Mouse (Mus musculus) kidney, postnatal 14 days (tissue): ENCODE measurements at regions not wholly inside any gene's neighbourhood (a gene's known extent, or its start where the extent isn't known, plus 50 kb on each side); places are given as distances from the start of the nearest gene placed in this dataset.

Experiments used
- DNase-seq: peaks from one replicate; pipeline ENCODE4 v3.0.0; 2022; ENCODE audit warnings: mixed read lengths

DNA sequence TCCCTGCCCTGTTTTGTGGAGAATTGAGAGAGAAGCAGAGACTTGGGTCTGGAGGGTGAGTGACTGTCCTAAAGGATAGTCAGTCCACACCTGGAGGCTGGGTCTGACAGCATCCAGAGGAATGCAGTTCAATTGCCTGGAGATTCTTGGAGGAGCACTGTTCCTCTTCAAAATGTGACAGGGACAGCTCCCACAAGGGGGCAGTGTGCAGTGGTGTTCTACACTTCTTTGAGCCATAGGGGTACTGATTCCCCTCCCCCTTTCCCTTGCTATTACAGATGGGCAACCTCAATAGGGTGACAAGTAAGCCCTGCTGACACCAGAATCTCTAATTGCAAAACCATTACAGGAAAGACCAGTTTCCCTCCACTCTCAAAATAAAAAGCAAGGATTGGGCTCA, 63.7 kb upstream of the Gm773 start:
- DNase-seq, result no peak

DNA sequence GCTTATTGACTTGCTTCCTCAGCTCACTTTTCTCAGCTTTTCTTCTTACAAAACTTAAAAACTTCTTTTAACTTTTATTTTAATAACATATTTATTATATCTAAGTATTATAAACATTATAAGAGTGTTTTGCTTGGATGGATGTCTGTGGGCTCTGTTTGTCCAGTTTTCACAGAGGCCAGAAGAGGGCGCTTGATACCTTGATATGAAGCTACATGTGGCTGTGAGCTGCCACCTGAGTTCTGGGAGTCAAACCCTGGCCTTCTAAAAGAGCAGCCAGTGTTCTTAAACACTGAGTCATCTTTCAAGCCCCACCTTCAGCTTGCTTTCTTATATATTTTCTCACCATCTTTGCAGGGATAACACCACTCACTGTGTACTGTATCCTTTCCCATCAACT, 61.5 kb upstream of the Gm773 start:
- DNase-seq, result peak; percentile 6

DNA sequence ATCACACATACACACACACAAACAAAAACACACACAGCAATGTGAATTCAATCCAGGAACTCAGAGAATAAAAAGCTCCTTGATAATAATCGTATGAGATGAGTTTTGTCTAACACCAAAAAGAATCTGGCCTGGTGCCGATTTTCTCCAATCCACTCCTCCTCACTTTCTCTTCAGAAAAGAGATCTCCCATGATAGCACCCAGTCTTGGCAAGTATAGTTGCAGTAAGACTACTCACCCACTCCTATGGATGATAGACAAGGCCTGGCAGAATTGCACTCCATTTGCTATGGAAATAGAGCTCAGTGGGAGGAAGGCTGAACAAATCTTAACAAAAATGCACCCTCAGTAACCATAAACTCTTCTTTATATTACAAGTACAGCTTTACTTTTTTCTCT, 57.0 kb upstream of the Gm773 start:
- DNase-seq, result no peak
